Mouse (Mus musculus) effector memory CD4-positive, alpha-beta T cell, adult 7 months (primary cell): ENCODE data around the gene Tab3. TPM values are rescaled to one million over a fixed set of nuclear protein-coding genes. Genes with fewer than 3 reads are reported as not detected.

Experiments used
- polyA plus RNA-seq: library from polyadenylated mRNA; unstranded; fragments of 100-300 nt; shearing (Covaris generic); gene quantifications from one replicate; pipeline ENCODE4 v1.2.1, GENCODE M21; 2017

Gene Tab3
- 15.8 TPM for polyA plus RNA-seq

DNA sequence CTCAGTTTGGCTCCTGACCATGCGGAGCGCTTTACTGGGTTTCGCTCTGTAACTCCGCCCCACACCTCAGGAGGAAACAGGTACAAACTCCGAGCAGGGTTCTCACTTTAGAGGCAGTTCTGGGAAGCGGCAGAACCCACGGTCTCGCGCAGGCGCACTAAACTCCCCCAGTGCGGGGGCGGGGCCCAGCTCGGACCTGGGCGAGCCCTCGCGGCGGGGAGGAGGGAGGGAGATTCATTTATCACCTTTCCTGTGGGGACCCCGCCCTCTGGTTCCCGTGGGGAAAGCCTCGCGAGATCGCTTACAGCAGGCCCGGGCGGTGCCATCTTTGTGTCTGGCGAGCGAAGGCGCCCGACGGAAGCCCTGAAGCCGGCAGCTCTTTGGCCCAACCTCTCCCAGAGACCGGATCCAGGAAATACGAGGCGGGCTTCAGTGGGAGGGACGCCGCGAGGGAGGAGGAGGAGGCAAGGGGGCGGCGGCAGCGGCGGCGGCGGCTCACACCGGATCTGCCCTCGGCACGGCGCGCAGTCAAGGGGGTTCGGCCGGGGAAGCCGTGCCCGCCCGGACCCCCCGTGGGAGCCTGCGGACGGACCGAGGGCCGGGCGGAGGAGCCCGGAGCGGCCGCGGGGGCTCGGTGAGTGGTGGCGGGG, at the start of gene Tab3:
Tab3 (plus strand) TSS at position 491 of the 650 bp plus-strand sequence.

Other genes with a start within 250 kb of the Tab3 start
- gene Gk, start 202.8 kb downstream of the Tab3 start, polyA plus RNA-seq = 8.3 TPM